Mouse (Mus musculus) gastrocnemius, postnatal 10 days (tissue): Measurements from ENCODE around the gene Vmn1r14. TPM values are rescaled to one million over a fixed set of nuclear protein-coding genes. Genes with fewer than 3 reads are reported as not detected.
"Not testable (repeated sequence)": the region's sequence is repeated elsewhere in the genome, so short reads cannot be mapped to it uniquely, and the experiment has no call there.

Experiments used
- DNase-seq: peaks from one replicate; pipeline ENCODE4 v3.0.0; 2021; ENCODE audit warnings: mixed read lengths
- long read RNA-seq, 2 experiments: library from polyadenylated mRNA; stranded (forward); transcript quantifications; one replicate each; pipeline ENCODE4 v2.0.0; 2021
- total RNA-seq, 2 experiments: library from RNA; stranded (reverse); gene quantifications; 2 replicates each; pipeline ENCODE4 v1.2.3; 2021

Vmn1r14 gene
- total RNA-seq, result not detected
- long read RNA-seq, experiment 1, result 0 reads
- long read RNA-seq, experiment 2, result 0 reads

- no peak for DNase-seq
Measured at GRCm38 (mm10) chr6:57231386-57231785, at the start of gene Vmn1r14. Vmn1r14 (plus strand) TSS chr6:57231686.

GRCm38 (mm10) chr6:57190016-57190415 lies 41.5 kb upstream of the Vmn1r14 start:
- not testable (repeated sequence) for DNase-seq

DNA sequence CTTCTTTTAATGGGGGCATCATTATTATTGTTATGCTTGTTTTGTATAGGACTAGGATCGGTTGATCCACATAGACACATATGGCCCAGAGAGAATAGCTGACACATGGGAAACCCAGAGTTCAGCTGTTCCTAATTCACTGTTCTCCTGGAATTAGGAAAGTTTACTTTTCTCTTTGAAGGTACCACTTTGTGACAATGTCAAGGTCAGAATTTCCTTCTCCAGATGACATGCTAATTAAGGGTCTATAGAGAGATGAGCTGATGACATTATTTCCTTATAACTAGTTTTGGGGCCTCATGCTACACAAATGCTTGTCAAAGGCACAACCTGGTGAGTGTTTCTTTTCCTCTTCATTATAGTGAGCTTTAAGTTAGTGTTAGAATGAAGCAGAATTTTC lies 28.5 kb upstream of the Vmn1r14 start, which contains the start of gene Vmn1r13:
Vmn1r13 (plus strand) TSS at position 301 of the 400 bp plus-strand sequence.
- not testable (repeated sequence) for DNase-seq

GRCm38 (mm10) chr6:57257652-57258051 lies 26.2 kb downstream of the Vmn1r14 start, which contains the start of gene Vmn1r15:
Vmn1r15 (plus strand) TSS chr6:57257952.
- no peak for DNase-seq

- no peak for DNase-seq
Measured at GRCm38 (mm10) chr6:57260990-57261389, 29.5 kb downstream of the Vmn1r14 start.

- no peak for DNase-seq
Measured at GRCm38 (mm10) chr6:57271881-57272280, 40.4 kb downstream of the Vmn1r14 start.

DNA sequence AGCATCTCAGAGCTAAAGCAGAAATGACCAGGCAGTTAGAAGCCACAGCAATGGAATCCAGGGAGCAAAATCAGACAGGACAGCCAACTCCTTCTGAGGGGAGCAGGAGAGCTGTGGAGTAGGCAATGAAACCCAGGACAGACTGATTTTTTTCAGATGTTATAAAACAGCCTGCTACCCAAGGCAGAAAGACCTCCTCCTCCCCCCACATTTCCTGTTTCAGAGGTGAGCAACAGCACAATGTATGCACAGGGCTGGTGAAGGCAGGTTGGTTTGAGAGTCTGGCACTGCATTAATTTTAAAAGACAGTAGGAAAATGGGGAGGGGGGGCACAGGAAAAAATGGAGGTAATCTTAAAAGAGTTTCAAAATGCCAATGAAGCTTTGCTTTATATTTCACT lies 41.0 kb downstream of the Vmn1r14 start:
- DNase-seq, result no peak

GRCm38 (mm10) chr6:57278952-57279351 lies 47.5 kb downstream of the Vmn1r14 start:
- no peak for DNase-seq

Other genes with a start within 250 kb of the Vmn1r14 start
- not detected for gene Vmn1r6, start 234.4 kb upstream of the Vmn1r14 start, total RNA-seq
- not detected for gene Vmn1r7, start 206.4 kb upstream of the Vmn1r14 start, total RNA-seq
- not detected for gene Vmn1r8, start 199.4 kb upstream of the Vmn1r14 start, total RNA-seq
- not detected for gene Vmn1r9, start 164.9 kb upstream of the Vmn1r14 start, total RNA-seq
- not detected for gene Vmn1r10, start 122.2 kb upstream of the Vmn1r14 start, total RNA-seq
- gene Vmn1r11, start 98.2 kb upstream of the Vmn1r14 start, total RNA-seq, result not detected
- gene Vmn1r12, start 74.8 kb upstream of the Vmn1r14 start, total RNA-seq, result not detected
- gene Vmn1r13, start 28.4 kb upstream of the Vmn1r14 start, total RNA-seq, result not detected
- not detected for gene Vmn1r15, start 26.3 kb downstream of the Vmn1r14 start, total RNA-seq
- not detected for gene Vmn1r16, start 97.8 kb downstream of the Vmn1r14 start, total RNA-seq
- gene Vmn1r17, start 132.0 kb downstream of the Vmn1r14 start, total RNA-seq, result not detected
- not detected for gene Vmn1r18, start 164.1 kb downstream of the Vmn1r14 start, total RNA-seq
- gene Vmn1r19, start 172.1 kb downstream of the Vmn1r14 start, total RNA-seq, result not detected
- gene Vmn1r20, start 197.2 kb downstream of the Vmn1r14 start, total RNA-seq, result not detected